In genomic region chr3:126727387-126727786, GRCm38 (mm10) we compare ENCODE assay signal across 21 mouse cellular contexts.
"Had no signal": no experiment of that assay in that cellular context is flagged by ENCODE, and none has a peak within 500 bp of the region (broad histone marks: within the 10 kb centered on the region; RNA-seq: fewer than 3 reads in every experiment).

No protein-coding gene starts in this region.

- DNase-seq: heart, postnatal 10 days; heart, postnatal 14 days; heart, postnatal 36 days; heart, postnatal 4 days; kidney, adult 11 months; kidney, adult 18-20 months; kidney, adult 2 months; kidney, adult 8-10 months; kidney, adult 9 months; kidney, postnatal 10 days; kidney, postnatal 14 days; kidney, postnatal 25 days; kidney, postnatal 36 days; kidney, postnatal 4 days; layer of hippocampus, adult 9-11 months; layer of hippocampus, postnatal 36 days had no signal

- ATAC-seq: hindbrain, embryonic 16.5 days; hindbrain, postnatal 0 days; intestine, embryonic 15.5 days; intestine, embryonic 16.5 days; intestine, postnatal 0 days had no signal
